Mouse (Mus musculus): Measurements from ENCODE around the gene Fam83g. TPM values are rescaled to one million over a fixed set of nuclear protein-coding genes. Genes with fewer than 3 reads are reported as not detected.

The Fam83g gene
- polyA plus RNA-seq, 1 experiment from 2014 or later, result 3.0 TPM

- Histone ChIP-seq H3K4me3 (ENCODE audit: low read length) (no peak overlapping the region), H3K9me3 (ENCODE audit: low read length) (no peaks in the 10 kb centered on the region), H3K9ac (replicated peaks; ENCODE audit: low read length) (no peak overlapping the region), H3K27ac (ENCODE audit: low read length) (peak overlapping the region; percentile 25; the same call in 1 of the 2 replicates), H3K4me2 (replicated peaks; ENCODE audit: low read depth, low read length) (no peak overlapping the region), H3K4me1 (ENCODE audit: insufficient read depth, low read length) (peaks cover 7% of the 10 kb centered on the region; the same call in 1 of the 2 replicates), H3K27me3 (ENCODE audit: insufficient read depth, low read length) (no peaks in the 10 kb centered on the region), H3K36me3 (ENCODE audit: insufficient read depth, low read length) (peaks cover 18% of the 10 kb centered on the region)
- WGBS, result 49% methylated on average over 2 of the region's 2 CpGs
- ATAC-seq (ENCODE audit: low FRiP score, low TSS enrichment), result no peak
Measured at GRCm38 (mm10) chr11:61728037-61728436, 44.1 kb downstream of the Fam83g start.

GRCm38 (mm10) chr11:61732672-61733071 is 48.8 kb downstream of the Fam83g start:
- Histone ChIP-seq H3K4me3 (ENCODE audit: low read length) (no peak overlapping the region), H3K9me3 (ENCODE audit: low read length) (no peaks in the 10 kb centered on the region), H3K4me2 (replicated peaks; ENCODE audit: low read depth, low read length) (no peak overlapping the region), H3K27ac (ENCODE audit: low read length) (no peak overlapping the region), H3K27me3 (ENCODE audit: insufficient read depth, low read length) (no peaks in the 10 kb centered on the region), H3K9ac (replicated peaks; ENCODE audit: low read length) (no peak overlapping the region), H3K4me1 (ENCODE audit: insufficient read depth, low read length) (peaks cover 7% of the 10 kb centered on the region; the same call in 1 of the 2 replicates), H3K36me3 (ENCODE audit: insufficient read depth, low read length) (peaks cover 42% of the 10 kb centered on the region)
- 91% methylated on average over 7 of the region's 7 CpGs for WGBS
- no peak for ATAC-seq (ENCODE audit: low FRiP score, low TSS enrichment)

- no peak overlapping the region for H3K9ac ChIP-seq (replicated peaks; ENCODE audit: low read length)
- peaks cover 65% of the 10 kb centered on the region for H3K36me3 ChIP-seq (ENCODE audit: insufficient read depth, low read length)
- no peak overlapping the region for H3K27ac ChIP-seq (ENCODE audit: low read length)
- no peak for ATAC-seq (ENCODE audit: low FRiP score, low TSS enrichment)
- no peaks in the 10 kb centered on the region for H3K27me3 ChIP-seq (ENCODE audit: insufficient read depth, low read length)
- 85% methylated on average over 1 of the region's 1 CpGs for WGBS
- no peak overlapping the region for H3K4me2 ChIP-seq (replicated peaks; ENCODE audit: low read depth, low read length)
- H3K4me1 ChIP-seq (ENCODE audit: insufficient read depth, low read length), result no peaks in the 10 kb centered on the region
- no peaks in the 10 kb centered on the region for H3K9me3 ChIP-seq (ENCODE audit: low read length)
- no peak overlapping the region for H3K4me3 ChIP-seq (ENCODE audit: low read length)
Measured at GRCm38 (mm10) chr11:61737290-61737689, 53.4 kb downstream of the Fam83g start.

GRCm38 (mm10) chr11:61740500-61740899 is 56.6 kb downstream of the Fam83g start:
- Histone ChIP-seq H3K9ac (replicated peaks; ENCODE audit: low read length) (no peak overlapping the region), H3K27me3 (ENCODE audit: insufficient read depth, low read length) (no peaks in the 10 kb centered on the region), H3K4me1 (ENCODE audit: insufficient read depth, low read length) (no peaks in the 10 kb centered on the region), H3K4me2 (replicated peaks; ENCODE audit: low read depth, low read length) (no peak overlapping the region), H3K36me3 (ENCODE audit: insufficient read depth, low read length) (peaks cover 62% of the 10 kb centered on the region), H3K27ac (ENCODE audit: low read length) (no peak overlapping the region), H3K4me3 (ENCODE audit: low read length) (no peak overlapping the region), H3K9me3 (ENCODE audit: low read length) (no peaks in the 10 kb centered on the region)
- no peak for ATAC-seq (ENCODE audit: low FRiP score, low TSS enrichment)
- WGBS, result 93% methylated on average over 1 of the region's 1 CpGs

GRCm38 (mm10) chr11:61743768-61744167 is 59.9 kb downstream of the Fam83g start:
- Histone ChIP-seq H3K4me2 (replicated peaks; ENCODE audit: low read depth, low read length) (no peak overlapping the region), H3K27ac (ENCODE audit: low read length) (no peak overlapping the region), H3K4me1 (ENCODE audit: insufficient read depth, low read length) (no peaks in the 10 kb centered on the region), H3K4me3 (ENCODE audit: low read length) (no peak overlapping the region), H3K27me3 (ENCODE audit: insufficient read depth, low read length) (no peaks in the 10 kb centered on the region), H3K9me3 (ENCODE audit: low read length) (no peaks in the 10 kb centered on the region), H3K9ac (replicated peaks; ENCODE audit: low read length) (no peak overlapping the region), H3K36me3 (ENCODE audit: insufficient read depth, low read length) (peaks cover 56% of the 10 kb centered on the region)
- 80% methylated on average over 3 of the region's 3 CpGs for WGBS
- ATAC-seq (ENCODE audit: low FRiP score, low TSS enrichment), result no peak

GRCm38 (mm10) chr11:61744460-61744859 is 60.6 kb downstream of the Fam83g start:
- H3K27me3 ChIP-seq (ENCODE audit: insufficient read depth, low read length), result no peaks in the 10 kb centered on the region
- 74% methylated on average over 3 of the region's 3 CpGs for WGBS
- no peak overlapping the region for H3K4me3 ChIP-seq (ENCODE audit: low read length)
- no peaks in the 10 kb centered on the region for H3K9me3 ChIP-seq (ENCODE audit: low read length)
- ATAC-seq (ENCODE audit: low FRiP score, low TSS enrichment), result no peak
- H3K27ac ChIP-seq (ENCODE audit: low read length), result no peak overlapping the region
- peaks cover 56% of the 10 kb centered on the region for H3K36me3 ChIP-seq (ENCODE audit: insufficient read depth, low read length)
- no peaks in the 10 kb centered on the region for H3K4me1 ChIP-seq (ENCODE audit: insufficient read depth, low read length)
- H3K4me2 ChIP-seq (replicated peaks; ENCODE audit: low read depth, low read length), result no peak overlapping the region
- no peak overlapping the region for H3K9ac ChIP-seq (replicated peaks; ENCODE audit: low read length)

- peaks cover 45% of the 10 kb centered on the region for H3K36me3 ChIP-seq (ENCODE audit: insufficient read depth, low read length)
- no peak overlapping the region for H3K4me3 ChIP-seq (ENCODE audit: low read length)
Measured at GRCm38 (mm10) chr11:61745781-61746180, 61.9 kb downstream of the Fam83g start.

GRCm38 (mm10) chr11:61747161-61747560 is 63.3 kb downstream of the Fam83g start:
- Histone ChIP-seq H3K4me3 (ENCODE audit: low read length) (no peak overlapping the region), H3K4me1 (ENCODE audit: insufficient read depth, low read length) (no peaks in the 10 kb centered on the region), H3K9ac (replicated peaks; ENCODE audit: low read length) (no peak overlapping the region), H3K4me2 (replicated peaks; ENCODE audit: low read depth, low read length) (no peak overlapping the region), H3K36me3 (ENCODE audit: insufficient read depth, low read length) (peaks cover 50% of the 10 kb centered on the region), H3K27ac (ENCODE audit: low read length) (no peak overlapping the region), H3K9me3 (ENCODE audit: low read length) (no peaks in the 10 kb centered on the region), H3K27me3 (ENCODE audit: insufficient read depth, low read length) (no peaks in the 10 kb centered on the region)
- no peak for ATAC-seq (ENCODE audit: low FRiP score, low TSS enrichment)
- WGBS, result 67% methylated on average over 3 of the region's 3 CpGs

More at GRCm38 (mm10) chr11:61745781-61746180, 61.9 kb downstream of the Fam83g start:
- H3K9me3 ChIP-seq (ENCODE audit: low read length), result no peaks in the 10 kb centered on the region
- no peaks in the 10 kb centered on the region for H3K4me1 ChIP-seq (ENCODE audit: insufficient read depth, low read length)
- no peak for ATAC-seq (ENCODE audit: low FRiP score, low TSS enrichment)
- no peak overlapping the region for H3K27ac ChIP-seq (ENCODE audit: low read length)
- no peak overlapping the region for H3K4me2 ChIP-seq (replicated peaks; ENCODE audit: low read depth, low read length)
- no peak overlapping the region for H3K9ac ChIP-seq (replicated peaks; ENCODE audit: low read length)
- H3K27me3 ChIP-seq (ENCODE audit: insufficient read depth, low read length), result no peaks in the 10 kb centered on the region
- 86% methylated on average over 9 of the region's 9 CpGs for WGBS

- H3K36me3 ChIP-seq (ENCODE audit: insufficient read depth, low read length), result peaks cover 48% of the 10 kb centered on the region
- H3K27ac ChIP-seq (ENCODE audit: low read length), result no peak overlapping the region
- H3K9me3 ChIP-seq (ENCODE audit: low read length), result no peaks in the 10 kb centered on the region
- WGBS, result 79% methylated on average over 5 of the region's 5 CpGs
- H3K4me2 ChIP-seq (replicated peaks; ENCODE audit: low read depth, low read length), result no peak overlapping the region
- no peak overlapping the region for H3K4me3 ChIP-seq (ENCODE audit: low read length)
- ATAC-seq (ENCODE audit: low FRiP score, low TSS enrichment), result no peak
- H3K4me1 ChIP-seq (ENCODE audit: insufficient read depth, low read length), result no peaks in the 10 kb centered on the region
- no peaks in the 10 kb centered on the region for H3K27me3 ChIP-seq (ENCODE audit: insufficient read depth, low read length)
- H3K9ac ChIP-seq (replicated peaks; ENCODE audit: low read length), result no peak overlapping the region
Measured at GRCm38 (mm10) chr11:61751612-61752011, 67.7 kb downstream of the Fam83g start.

- Histone ChIP-seq H3K9ac (replicated peaks; ENCODE audit: low read length) (no peak overlapping the region), H3K27me3 (ENCODE audit: insufficient read depth, low read length) (no peaks in the 10 kb centered on the region), H3K4me3 (ENCODE audit: low read length) (no peak overlapping the region), H3K4me2 (replicated peaks; ENCODE audit: low read depth, low read length) (no peak overlapping the region), H3K4me1 (ENCODE audit: insufficient read depth, low read length) (peaks cover 9% of the 10 kb centered on the region), H3K9me3 (ENCODE audit: low read length) (no peaks in the 10 kb centered on the region), H3K36me3 (ENCODE audit: insufficient read depth, low read length) (peaks cover 30% of the 10 kb centered on the region), H3K27ac (ENCODE audit: low read length) (no peak overlapping the region)
- no peak for ATAC-seq (ENCODE audit: low FRiP score, low TSS enrichment)
- 85% methylated on average over 2 of the region's 2 CpGs for WGBS
Measured at GRCm38 (mm10) chr11:61757151-61757550, 73.3 kb downstream of the Fam83g start.
